Mouse (Mus musculus) forebrain, embryonic 14.5 days (tissue): ENCODE measurements at regions not wholly inside any gene's neighbourhood (a gene's known extent, or its start where the extent isn't known, plus 50 kb on each side); places are given as distances from the start of the nearest gene placed in this dataset.

Source experiments
- ATAC-seq: fragments of 200-750 bp; cut with Nextera tagmentation; 2 replicates; pipeline ENCODE4 v1.8.0; 2017; ENCODE audit warnings: mild to moderate bottlenecking, moderate library complexity
- DNase-seq: peaks from one replicate; pipeline ENCODE4 v3.0.0-alpha.2; 2015; ENCODE audit warnings: low spot score
- H3K27ac ChIP-seq: fragments of 300-500 bp; sonication (generic); 2 replicates; pipeline ENCODE4 v1.5.1; 2014; ENCODE audit warnings: low read depth, mild to moderate bottlenecking, control low read depth, low read length, moderate library complexity
- H3K27me3 ChIP-seq: fragments of 300-500 bp; sonication (generic); replicated peaks from 2 replicates; pipeline ENCODE4 v1.6.1; 2014; ENCODE audit warnings: low read length, control low read depth, mixed read lengths; ENCODE audit not compliant: control insufficient read depth, insufficient read depth
- H3K36me3 ChIP-seq: fragments of 300-500 bp; sonication (generic); 2 replicates; pipeline ENCODE4 v1.6.1; 2014; ENCODE audit warnings: low read length, control low read depth; ENCODE audit not compliant: control insufficient read depth, insufficient read depth
- H3K4me1 ChIP-seq: fragments of 300-500 bp; sonication (generic); 2 replicates; pipeline ENCODE4 v1.6.1; 2014; ENCODE audit warnings: antibody characterized with exemption, low read length, control low read depth; ENCODE audit not compliant: control insufficient read depth, insufficient read depth
- H3K4me2 ChIP-seq: fragments of 300-500 bp; sonication (generic); 2 replicates; pipeline ENCODE4 v1.6.1; 2014; ENCODE audit warnings: mild to moderate bottlenecking, control low read depth, low read length
- H3K4me3 ChIP-seq: fragments of 300-500 bp; sonication (generic); 2 replicates; pipeline ENCODE4 v1.5.1; 2014; ENCODE audit warnings: low read depth, low read length, control low read depth
- H3K9ac ChIP-seq: fragments of 300-500 bp; sonication (generic); 2 replicates; pipeline ENCODE4 v1.6.1; 2014; ENCODE audit warnings: mild to moderate bottlenecking, low read length, control low read depth, moderate library complexity
- H3K9me3 ChIP-seq: fragments of 300-500 bp; sonication (generic); replicated peaks from 2 replicates; pipeline ENCODE4 v1.6.1; 2016; ENCODE audit warnings: low read length, control low read depth, mixed read lengths; ENCODE audit not compliant: control insufficient read depth
- WGBS: fragments of 180-500 bp; shearing (Covaris S2); extraction: QIAGEN DNeasy Blood & Tissue Kit; methylation state at CpG from one replicate; pipeline ENCODE4 v1.1.7; 2014; 5-methylcytosine and 5-hydroxymethylcytosine counted together

DNA sequence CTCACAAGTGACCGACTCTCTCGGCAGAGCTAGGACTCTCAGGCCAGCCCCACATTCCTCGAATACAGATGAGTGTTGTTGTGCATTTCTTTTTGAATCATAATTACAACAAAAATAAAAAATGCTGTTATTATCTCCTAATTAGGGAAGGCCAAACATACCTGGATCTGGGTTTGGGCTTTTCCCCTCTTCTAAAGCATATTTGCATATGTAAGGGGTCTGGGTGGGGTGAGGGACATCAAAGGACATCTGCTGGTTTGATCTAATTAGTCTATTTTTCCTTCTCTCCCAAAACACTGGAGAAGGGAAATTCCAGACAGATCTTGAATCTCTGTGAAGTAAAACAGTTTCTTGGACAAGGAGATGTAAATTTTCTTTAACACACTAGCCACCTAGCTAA is 85.3 kb downstream of the Tfap2a start:
- Histone ChIP-seq H3K9me3 (no peaks in the 10 kb centered on the region), H3K4me1 (peaks cover 5% of the 10 kb centered on the region; the same call in 1 of the 2 replicates), H3K36me3 (no peaks in the 10 kb centered on the region), H3K9ac (no peak overlapping the region), H3K27ac (no peak overlapping the region), H3K27me3 (no peaks in the 10 kb centered on the region), H3K4me2 (no peak overlapping the region), H3K4me3 (no peak overlapping the region)
- 53% methylated on average over 3 of the region's 3 CpGs for WGBS
- ATAC-seq (no peak), DNase-seq (no peak)

DNA sequence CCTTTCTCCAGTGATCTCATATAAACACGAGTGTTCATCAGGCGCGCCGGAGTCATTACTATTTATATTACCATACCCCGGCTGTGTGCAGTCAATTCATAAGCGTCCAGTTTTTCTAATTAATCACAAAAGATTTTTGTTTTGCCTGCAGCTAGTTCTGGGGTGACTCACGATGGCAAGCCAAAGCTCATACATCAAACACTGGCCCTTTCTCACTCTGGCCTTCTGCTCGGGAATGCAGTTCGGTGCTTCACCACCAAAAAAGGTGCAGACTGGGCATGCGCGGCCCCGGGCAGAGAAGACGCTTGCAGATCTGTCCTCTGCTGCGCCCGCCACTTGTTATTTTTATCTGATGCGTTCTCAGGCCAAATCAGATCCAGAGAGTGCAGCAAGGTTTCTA is 87.1 kb downstream of the Tfap2a start:
- Histone ChIP-seq H3K4me1 (peaks cover 5% of the 10 kb centered on the region; the same call in 1 of the 2 replicates), H3K27ac (no peak overlapping the region), H3K4me3 (no peak overlapping the region), H3K9ac (no peak overlapping the region), H3K27me3 (no peaks in the 10 kb centered on the region), H3K36me3 (no peaks in the 10 kb centered on the region), H3K4me2 (no peak overlapping the region), H3K9me3 (no peaks in the 10 kb centered on the region)
- DNase-seq (peak; percentile 72), ATAC-seq (peak; percentile 58; the same call in 1 of the 2 replicates)
- 51% methylated on average over 16 of the region's 16 CpGs for WGBS

DNA sequence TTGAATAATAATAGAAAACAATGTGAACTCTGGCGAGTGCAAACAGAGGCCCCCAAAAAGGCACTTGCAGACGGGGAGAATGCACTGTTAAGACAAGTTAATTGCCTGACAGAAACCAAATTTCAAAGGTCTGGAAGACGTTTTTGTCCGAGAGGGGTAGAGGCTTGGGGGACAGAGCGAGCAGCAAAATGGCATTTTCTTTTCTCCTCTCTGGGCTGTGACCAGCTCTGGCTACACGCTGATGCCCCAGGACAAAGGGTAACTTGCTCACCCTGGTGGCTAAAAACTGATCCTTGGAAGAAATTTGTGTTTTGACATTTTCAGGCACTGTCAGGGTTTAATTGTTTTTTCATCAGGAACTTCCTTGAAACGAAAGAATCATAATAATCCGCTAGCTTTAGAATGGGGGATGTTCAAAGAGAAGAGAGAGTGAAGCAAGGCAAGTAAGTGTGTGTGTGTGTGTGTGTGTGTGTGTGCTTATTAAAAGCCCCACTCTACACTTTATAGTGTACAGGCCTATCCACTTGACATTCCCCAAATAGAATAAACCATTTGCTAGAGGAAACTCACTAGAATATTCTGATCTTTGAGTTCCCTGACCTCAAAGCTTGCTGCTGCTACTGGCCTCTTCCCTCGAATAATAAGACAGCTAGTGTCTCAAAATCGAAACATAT is 88.0 kb downstream of the Tfap2a start:
- ATAC-seq (no peak), DNase-seq (peak; percentile 8)
- H3K9me3 ChIP-seq, result no peaks in the 10 kb centered on the region
- no peak overlapping the region for H3K4me3 ChIP-seq
- H3K4me1 ChIP-seq, result peaks cover 5% of the 10 kb centered on the region; the same call in 1 of the 2 replicates
- H3K4me2 ChIP-seq, result 0 out of 2 replicates have a peak overlapping the region, but pooled peaks have one; percentile 9
- WGBS, result 20% methylated on average over 10 of the region's 10 CpGs
- H3K27me3 ChIP-seq, result no peaks in the 10 kb centered on the region
- no peaks in the 10 kb centered on the region for H3K36me3 ChIP-seq
- H3K27ac ChIP-seq, result no peak overlapping the region
- peak overlapping the region; percentile 17; the same call in 1 of the 2 replicates for H3K9ac ChIP-seq

DNA sequence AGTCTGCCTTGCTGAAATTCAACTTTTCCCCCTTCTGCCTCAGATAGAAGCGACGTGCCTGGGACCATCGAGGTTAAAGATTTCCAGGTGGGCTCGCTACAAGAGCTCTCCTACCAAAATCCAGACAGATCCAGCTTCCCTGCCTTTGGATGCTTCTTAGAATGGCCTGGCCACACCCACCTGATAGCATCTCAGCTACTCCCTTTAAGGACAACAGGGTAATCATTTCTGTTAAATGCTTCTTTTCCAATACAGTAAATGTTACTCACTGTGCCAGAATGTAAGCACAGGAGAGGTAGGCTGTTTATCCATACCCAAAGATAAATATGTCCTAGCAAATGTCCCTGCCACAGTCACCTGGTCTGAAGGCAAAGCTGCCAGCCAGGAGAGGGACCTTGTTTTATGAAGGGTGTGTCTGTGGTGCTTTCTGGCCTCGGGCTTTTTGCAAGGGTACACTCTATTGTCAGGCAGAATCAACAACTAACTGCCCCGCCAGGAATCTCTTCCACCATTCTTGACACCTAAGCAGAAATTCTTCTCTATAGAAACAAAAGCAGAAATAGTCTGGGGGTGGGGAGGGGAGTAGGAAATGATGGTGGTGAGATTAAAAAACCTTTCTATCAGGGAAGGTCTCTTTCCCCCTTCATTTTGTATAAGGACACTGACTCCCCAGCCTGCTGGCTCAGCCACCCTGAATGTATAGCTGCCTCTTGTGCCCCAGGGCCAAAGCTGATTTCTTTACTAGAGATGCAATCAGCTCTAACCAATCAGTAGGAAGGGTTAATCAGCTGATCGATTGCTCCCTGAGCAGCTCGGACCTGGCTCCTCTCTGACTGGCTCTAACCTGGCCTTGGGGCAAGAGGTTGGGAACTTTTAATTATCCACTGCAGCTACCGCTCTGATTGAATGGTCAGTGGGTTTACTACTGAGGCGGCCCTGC is 88.8 kb downstream of the Tfap2a start:
- Histone ChIP-seq H3K27ac (no peak overlapping the region), H3K27me3 (no peaks in the 10 kb centered on the region), H3K4me2 (0 out of 2 replicates have a peak overlapping the region, but pooled peaks have one; percentile 9), H3K9me3 (no peaks in the 10 kb centered on the region), H3K9ac (peak overlapping the region; percentile 17; the same call in 1 of the 2 replicates), H3K4me1 (peaks cover 5% of the 10 kb centered on the region; the same call in 1 of the 2 replicates), H3K4me3 (no peak overlapping the region), H3K36me3 (no peaks in the 10 kb centered on the region)
- DNase-seq (no peak), ATAC-seq (no peak)
- 29% methylated on average over 10 of the region's 10 CpGs for WGBS

DNA sequence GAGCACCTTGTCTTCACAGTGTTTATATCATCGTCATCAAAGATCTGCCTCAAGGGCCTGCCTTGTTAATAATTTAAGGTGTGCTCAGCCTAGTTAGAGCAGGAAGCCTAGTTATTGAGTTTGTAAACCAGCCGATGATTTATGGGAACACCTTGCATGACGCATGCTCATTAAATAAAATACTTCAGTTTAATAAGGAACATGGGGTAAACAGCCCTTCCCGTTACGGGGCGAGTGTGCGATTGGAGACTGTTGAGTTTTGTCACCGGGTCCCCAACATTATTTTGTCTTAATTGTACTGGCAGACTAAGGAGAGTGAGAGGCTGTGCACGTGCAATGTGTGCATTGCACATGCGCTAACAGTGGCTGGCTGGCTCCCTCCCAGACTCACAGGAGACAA is 92.0 kb downstream of the Tfap2a start:
- Histone ChIP-seq H3K9me3 (no peaks in the 10 kb centered on the region), H3K4me1 (peaks cover 5% of the 10 kb centered on the region; the same call in 1 of the 2 replicates), H3K27ac (no peak overlapping the region), H3K36me3 (no peaks in the 10 kb centered on the region), H3K9ac (no peak overlapping the region), H3K27me3 (no peaks in the 10 kb centered on the region), H3K4me2 (no peak overlapping the region), H3K4me3 (no peak overlapping the region)
- DNase-seq, result no peak
- WGBS, result 80% methylated on average over 10 of the region's 10 CpGs
- no peak for ATAC-seq

DNA sequence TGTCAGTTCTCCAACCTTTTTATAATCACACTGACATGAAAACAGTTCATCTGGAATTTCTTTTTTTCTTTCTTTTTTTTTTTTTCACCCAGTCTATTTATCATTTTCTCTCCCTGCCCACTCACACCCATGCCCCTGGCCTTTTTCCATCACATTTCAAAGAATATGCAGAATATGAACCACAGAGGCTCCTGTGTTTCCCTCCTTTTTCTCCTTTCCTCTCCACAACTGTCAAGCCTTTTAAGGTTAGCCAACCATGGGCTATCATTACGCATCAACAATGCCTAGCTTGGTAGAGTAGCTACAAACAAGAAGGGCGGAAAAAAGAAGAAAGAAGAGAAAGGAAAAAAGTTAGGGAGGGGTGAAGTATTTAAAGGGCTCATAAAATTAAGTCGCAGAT is 92.5 kb downstream of the Tfap2a start:
- no peak overlapping the region for H3K4me2 ChIP-seq
- ATAC-seq, result no peak
- no peak overlapping the region for H3K4me3 ChIP-seq
- H3K36me3 ChIP-seq, result no peaks in the 10 kb centered on the region
- peaks cover 5% of the 10 kb centered on the region; the same call in 1 of the 2 replicates for H3K4me1 ChIP-seq
- WGBS, result 68% methylated on average over 3 of the region's 3 CpGs
- no peaks in the 10 kb centered on the region for H3K27me3 ChIP-seq
- no peak for DNase-seq
- no peaks in the 10 kb centered on the region for H3K9me3 ChIP-seq
- H3K9ac ChIP-seq, result no peak overlapping the region
- no peak overlapping the region for H3K27ac ChIP-seq

DNA sequence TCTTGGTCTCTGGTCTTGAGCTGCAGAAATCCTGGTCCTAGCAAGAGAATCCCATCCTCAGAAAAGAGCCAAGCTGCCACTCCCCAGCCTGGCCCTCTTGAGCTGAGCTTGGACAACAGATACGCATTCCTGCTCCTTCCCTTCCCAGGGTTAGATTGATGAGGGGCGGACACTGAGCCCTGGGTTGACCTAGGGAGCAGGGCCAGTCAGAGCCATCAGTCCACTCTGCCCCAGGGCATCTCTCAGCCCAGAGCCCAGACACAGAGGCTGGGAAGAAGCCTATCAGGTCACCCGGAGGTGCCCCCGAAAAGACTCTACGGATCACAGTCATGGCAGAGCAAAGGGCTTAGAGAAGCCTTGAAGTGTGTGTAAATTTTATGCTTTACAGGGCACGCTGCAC is 95.2 kb downstream of the Tfap2a start:
- no peak overlapping the region for H3K4me3 ChIP-seq
- WGBS, result 70% methylated on average over 6 of the region's 6 CpGs

DNA sequence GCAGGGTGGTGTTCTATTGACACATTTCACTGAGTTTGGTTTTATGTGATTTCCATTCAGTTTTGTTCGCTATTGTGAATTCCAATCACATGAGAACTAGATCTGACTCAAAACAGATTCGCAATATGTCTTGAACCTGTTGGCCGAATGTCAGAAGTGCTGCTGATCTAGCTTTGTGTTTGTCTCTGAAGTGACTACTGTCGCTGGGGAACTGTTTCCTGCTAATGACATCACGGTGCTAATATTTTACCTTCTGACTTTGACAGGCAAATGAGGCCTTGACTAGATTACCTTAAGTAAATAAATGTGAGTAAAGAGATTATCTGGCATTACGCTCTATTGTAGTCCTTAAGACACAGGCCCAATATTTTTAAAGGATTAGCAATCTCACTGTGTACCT is 100.9 kb downstream of the Tfap2a start:
- no peaks in the 10 kb centered on the region for H3K27me3 ChIP-seq
- H3K4me3 ChIP-seq, result no peak overlapping the region
- ATAC-seq (no peak), DNase-seq (no peak)
- H3K9ac ChIP-seq, result no peak overlapping the region
- H3K9me3 ChIP-seq, result no peaks in the 10 kb centered on the region
- H3K4me2 ChIP-seq, result no peak overlapping the region
- no peaks in the 10 kb centered on the region for H3K36me3 ChIP-seq
- H3K4me1 ChIP-seq, result no peaks in the 10 kb centered on the region
- H3K27ac ChIP-seq, result no peak overlapping the region
- 87% methylated on average over 6 of the region's 6 CpGs for WGBS

More for the DNA sequence above, 95.2 kb downstream of the Tfap2a start:
- H3K9me3 ChIP-seq, result no peaks in the 10 kb centered on the region
- no peaks in the 10 kb centered on the region for H3K36me3 ChIP-seq
- no peak for ATAC-seq
- H3K27me3 ChIP-seq, result no peaks in the 10 kb centered on the region
- no peak for DNase-seq
- H3K4me2 ChIP-seq, result no peak overlapping the region
- H3K27ac ChIP-seq, result no peak overlapping the region
- H3K9ac ChIP-seq, result no peak overlapping the region
- H3K4me1 ChIP-seq, result no peaks in the 10 kb centered on the region
